Mouse (Mus musculus): Measurements from ENCODE around the gene Ovol2. TPM values are rescaled to one million over a fixed set of nuclear protein-coding genes. Genes with fewer than 3 reads are reported as not detected.

The Ovol2 gene
- polyA plus RNA-seq (2015; fragmentation: Nextera tagmentation; extraction: Ambion mirVana) = 0.21 TPM in 1 of 2 replicates, not detected in the other

DNA sequence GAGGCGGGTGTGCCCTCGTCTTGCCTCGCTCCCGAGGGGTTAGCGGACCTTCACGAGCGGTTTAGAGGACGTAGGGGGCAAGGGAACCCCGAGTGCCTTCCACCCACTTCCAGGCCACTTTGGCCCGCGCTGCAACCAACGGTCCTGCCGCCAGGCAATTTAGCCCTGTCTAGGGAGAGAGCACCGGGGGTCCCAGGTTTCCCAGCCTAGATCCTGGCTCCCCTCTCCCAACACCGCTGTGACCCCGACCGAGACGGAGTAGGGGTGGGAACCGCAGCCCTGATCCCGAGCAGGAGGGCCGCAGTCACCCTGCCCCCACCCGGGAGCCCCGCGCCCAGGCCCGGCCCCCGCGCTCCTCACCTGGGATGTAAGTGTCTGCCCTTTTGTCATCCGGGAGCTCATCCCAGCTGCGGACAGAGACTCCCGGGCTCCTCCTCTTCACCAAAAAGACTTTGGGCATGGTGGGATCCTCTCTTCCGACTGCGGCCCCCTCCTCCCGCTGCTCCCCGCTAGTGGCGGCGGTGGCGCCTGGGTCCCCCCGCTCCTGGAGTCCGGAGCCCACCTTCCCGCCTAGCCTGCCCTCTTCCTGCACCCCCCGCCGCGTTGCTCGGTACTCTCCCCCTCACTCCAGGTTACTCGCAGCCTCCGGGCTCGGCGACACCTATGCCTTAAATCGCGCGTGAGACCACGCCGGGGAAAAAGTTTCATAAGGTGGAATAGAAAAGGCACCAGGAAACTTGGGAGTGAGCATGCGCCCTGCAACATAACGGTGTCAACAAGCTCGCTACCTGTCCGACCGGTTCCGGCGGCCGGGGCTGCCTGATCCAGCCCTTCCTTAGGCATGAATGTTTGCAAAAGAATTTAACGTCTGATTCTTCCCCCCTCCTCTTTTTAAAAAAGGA is at the start of gene Ovol2:
TSS of gene Ovol2 (minus strand) at position 746 of the 902 bp plus-strand sequence.
- H3K4me2 ChIP-seq = peak within 1 kb of the TSS; percentile 93
- H3K9me3 ChIP-seq = no peaks in the 10 kb centered on the region
- peak; percentile 47; the same call in 1 of the 2 replicates for ATAC-seq (ENCODE audit: low read depth)
- no peaks in the 10 kb centered on the region for H3K36me3 ChIP-seq
- H3K27ac ChIP-seq (replicated peaks) = no peak within 1 kb of the TSS
- peak within 1 kb of the TSS; percentile 62 for H3K9ac ChIP-seq
- peaks cover 37% of the 10 kb centered on the region for H3K4me1 ChIP-seq (replicated peaks)
- peaks cover 93% of the 10 kb centered on the region for H3K27me3 ChIP-seq
- H3K4me3 ChIP-seq = peak within 1 kb of the TSS; percentile 48
- WGBS = 1% methylated on average over 62 of the region's 62 CpGs

GRCm38 (mm10) chr2:144381741-144382140 is 49.8 kb upstream of the Ovol2 start:
- Histone ChIP-seq H3K4me3 (no peak overlapping the region), H3K27ac (replicated peaks) (no peak overlapping the region), H3K4me2 (no peak overlapping the region), H3K9me3 (no peaks in the 10 kb centered on the region), H3K36me3 (peaks cover 81% of the 10 kb centered on the region), H3K9ac (no peak overlapping the region), H3K4me1 (replicated peaks) (no peaks in the 10 kb centered on the region), H3K27me3 (no peaks in the 10 kb centered on the region)
- 94% methylated on average over 4 of the region's 4 CpGs for WGBS
- no peak for ATAC-seq (ENCODE audit: low read depth)

DNA sequence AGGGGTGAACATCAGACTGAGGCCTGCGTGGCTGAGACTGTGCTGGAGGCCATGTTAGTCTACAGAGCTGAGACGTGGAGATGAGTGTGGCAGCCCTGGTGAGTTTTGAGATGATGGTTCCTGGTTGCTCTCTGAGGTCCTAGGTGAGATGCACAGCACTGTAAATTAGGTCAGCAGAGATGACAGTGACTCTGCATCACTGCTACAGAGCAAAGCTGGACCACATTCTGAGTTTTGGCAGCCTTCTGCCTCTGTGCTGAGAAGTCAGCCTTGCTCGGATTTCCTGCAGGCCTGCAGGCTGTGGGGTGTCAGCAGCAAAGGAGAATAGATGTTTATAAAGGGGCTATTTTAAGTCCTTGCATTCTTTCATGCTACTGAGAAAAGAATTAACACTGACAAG is 49.3 kb upstream of the Ovol2 start:
- ATAC-seq (ENCODE audit: low read depth) = no peak
- H3K9me3 ChIP-seq = no peaks in the 10 kb centered on the region
- no peak overlapping the region for H3K27ac ChIP-seq (replicated peaks)
- H3K4me1 ChIP-seq (replicated peaks) = no peaks in the 10 kb centered on the region
- WGBS = 86% methylated on average over 3 of the region's 3 CpGs
- H3K4me3 ChIP-seq = no peak overlapping the region
- H3K27me3 ChIP-seq = no peaks in the 10 kb centered on the region
- H3K9ac ChIP-seq = no peak overlapping the region
- no peak overlapping the region for H3K4me2 ChIP-seq
- peaks cover 84% of the 10 kb centered on the region for H3K36me3 ChIP-seq

- peaks cover 70% of the 10 kb centered on the region for H3K36me3 ChIP-seq
- no peak for ATAC-seq (ENCODE audit: low read depth)
- no peak overlapping the region for H3K4me2 ChIP-seq
- H3K27me3 ChIP-seq = no peaks in the 10 kb centered on the region
- H3K9ac ChIP-seq = no peak overlapping the region
- H3K4me3 ChIP-seq = no peak overlapping the region
- H3K4me1 ChIP-seq (replicated peaks) = peaks cover 8% of the 10 kb centered on the region
- 93% methylated on average over 10 of the region's 10 CpGs for WGBS
- no peak overlapping the region for H3K27ac ChIP-seq (replicated peaks)
- no peaks in the 10 kb centered on the region for H3K9me3 ChIP-seq
Measured at GRCm38 (mm10) chr2:144375063-144375703, 43.2 kb upstream of the Ovol2 start.

DNA sequence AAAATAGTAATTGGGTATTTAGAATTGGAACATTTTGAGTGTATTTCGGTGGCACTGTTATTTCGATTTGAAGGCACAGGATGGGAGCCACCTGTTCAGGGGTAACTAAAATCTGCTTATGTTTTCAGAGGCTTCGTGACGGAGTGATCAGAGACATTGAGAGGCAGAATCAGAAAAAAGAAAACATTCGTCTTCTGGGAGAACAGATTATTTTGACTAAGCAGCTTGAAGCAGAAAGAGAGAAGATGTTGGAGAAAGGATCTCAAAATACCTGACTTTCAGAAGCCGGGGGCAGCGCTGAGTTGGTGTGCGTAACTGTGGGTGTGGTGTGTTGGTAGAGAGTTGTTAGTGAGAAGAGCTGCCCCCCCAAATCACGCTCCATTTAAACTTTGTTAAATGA is 41.1 kb upstream of the Ovol2 start:
- no peak for ATAC-seq (ENCODE audit: low read depth)
- Histone ChIP-seq H3K4me3 (no peak overlapping the region), H3K4me1 (replicated peaks) (peaks cover 19% of the 10 kb centered on the region), H3K27me3 (no peaks in the 10 kb centered on the region), H3K36me3 (peaks cover 50% of the 10 kb centered on the region), H3K9me3 (no peaks in the 10 kb centered on the region), H3K9ac (no peak overlapping the region), H3K27ac (replicated peaks) (no peak overlapping the region), H3K4me2 (no peak overlapping the region)
- WGBS = 94% methylated on average over 9 of the region's 9 CpGs

DNA sequence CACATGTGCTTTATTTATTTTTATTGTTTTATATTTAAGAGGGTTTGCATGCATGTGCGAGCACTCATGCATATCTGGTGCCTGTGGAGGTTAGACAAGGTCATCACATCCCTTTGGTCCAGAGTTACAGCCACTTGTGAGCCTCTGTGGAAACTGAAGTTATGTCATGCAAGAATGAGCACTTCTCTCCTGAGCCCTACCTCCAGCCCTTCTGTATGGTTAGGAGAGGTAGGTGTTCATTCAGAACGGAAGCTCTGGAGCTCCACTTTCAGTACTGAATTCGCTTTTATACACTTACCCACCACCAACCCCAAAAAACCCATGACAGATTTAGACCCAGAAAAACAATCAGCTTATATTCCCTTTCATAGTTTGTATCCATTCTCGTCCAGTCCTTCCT is 39.6 kb upstream of the Ovol2 start:
- no peak for ATAC-seq (ENCODE audit: low read depth)
- no peak overlapping the region for H3K4me3 ChIP-seq
- H3K36me3 ChIP-seq = peaks cover 37% of the 10 kb centered on the region
- H3K9ac ChIP-seq = no peak overlapping the region
- H3K4me2 ChIP-seq = no peak overlapping the region
- WGBS = 90% methylated on average over 4 of the region's 4 CpGs
- H3K9me3 ChIP-seq = no peaks in the 10 kb centered on the region
- H3K27ac ChIP-seq (replicated peaks) = no peak overlapping the region
- H3K4me1 ChIP-seq (replicated peaks) = peaks cover 20% of the 10 kb centered on the region
- H3K27me3 ChIP-seq = no peaks in the 10 kb centered on the region

GRCm38 (mm10) chr2:144369511-144369910 is 37.6 kb upstream of the Ovol2 start:
- Histone ChIP-seq H3K4me1 (replicated peaks) (peaks cover 20% of the 10 kb centered on the region), H3K9ac (peak overlapping the region; percentile 89), H3K4me3 (peak overlapping the region; percentile 71), H3K36me3 (peaks cover 16% of the 10 kb centered on the region), H3K4me2 (peak overlapping the region; percentile 76), H3K27ac (replicated peaks) (peak overlapping the region; percentile 95), H3K27me3 (no peaks in the 10 kb centered on the region), H3K9me3 (no peaks in the 10 kb centered on the region)
- WGBS = 2% methylated on average over 12 of the region's 12 CpGs
- peak; percentile 55; the same call in 1 of the 2 replicates for ATAC-seq (ENCODE audit: low read depth)

DNA sequence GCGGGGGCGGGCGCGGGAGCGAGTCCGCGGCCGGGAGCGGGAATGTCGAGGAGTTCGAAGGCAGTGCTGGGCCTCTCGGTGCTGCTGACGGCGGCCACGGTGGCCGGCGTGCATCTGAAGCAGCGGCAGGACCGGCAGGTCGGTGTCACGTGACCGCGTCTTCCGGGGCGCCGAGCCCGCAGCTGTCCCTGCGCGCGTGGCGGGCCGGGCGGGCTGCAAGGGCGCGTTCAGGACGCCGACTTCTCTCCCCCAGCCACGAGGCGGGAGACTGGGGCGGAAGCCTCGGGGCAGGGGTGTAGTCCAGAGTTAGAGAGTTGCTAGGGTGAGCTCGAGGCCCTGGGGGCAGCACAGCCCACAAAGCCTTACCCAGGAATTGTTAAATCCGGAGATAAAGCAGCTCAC is 37.1 kb upstream of the Ovol2 start:
- WGBS = 0% methylated on average over 42 of the region's 43 CpGs
- Histone ChIP-seq H3K9me3 (no peaks in the 10 kb centered on the region), H3K4me1 (replicated peaks) (peaks cover 20% of the 10 kb centered on the region), H3K4me3 (peak overlapping the region; percentile 71), H3K36me3 (peaks cover 12% of the 10 kb centered on the region), H3K9ac (peak overlapping the region; percentile 89), H3K27me3 (no peaks in the 10 kb centered on the region), H3K27ac (replicated peaks) (peak overlapping the region; percentile 95), H3K4me2 (peak overlapping the region; percentile 76)
- ATAC-seq (ENCODE audit: low read depth) = peak; percentile 90

- peaks cover 20% of the 10 kb centered on the region for H3K4me1 ChIP-seq (replicated peaks)
- peak within 1 kb of the TSS; percentile 71 for H3K4me3 ChIP-seq
- H3K27me3 ChIP-seq = no peaks in the 10 kb centered on the region
- H3K9ac ChIP-seq = peak within 1 kb of the TSS; percentile 89
- H3K9me3 ChIP-seq = no peaks in the 10 kb centered on the region
- H3K4me2 ChIP-seq = peak within 1 kb of the TSS; percentile 76
- 7% methylated on average over 38 of the region's 38 CpGs for WGBS
- ATAC-seq (ENCODE audit: low read depth) = peak; percentile 94
- peak within 1 kb of the TSS; percentile 95 for H3K27ac ChIP-seq (replicated peaks)
- H3K36me3 ChIP-seq = peaks cover 6% of the 10 kb centered on the region
Measured at GRCm38 (mm10) chr2:144368400-144369019, 36.6 kb upstream of the Ovol2 start, which contains the start of the genes Kat14 and Pet117. TSS of gene Kat14 (plus strand) at chr2:144368983. TSS of gene Pet117 (plus strand) at chr2:144368996.

DNA sequence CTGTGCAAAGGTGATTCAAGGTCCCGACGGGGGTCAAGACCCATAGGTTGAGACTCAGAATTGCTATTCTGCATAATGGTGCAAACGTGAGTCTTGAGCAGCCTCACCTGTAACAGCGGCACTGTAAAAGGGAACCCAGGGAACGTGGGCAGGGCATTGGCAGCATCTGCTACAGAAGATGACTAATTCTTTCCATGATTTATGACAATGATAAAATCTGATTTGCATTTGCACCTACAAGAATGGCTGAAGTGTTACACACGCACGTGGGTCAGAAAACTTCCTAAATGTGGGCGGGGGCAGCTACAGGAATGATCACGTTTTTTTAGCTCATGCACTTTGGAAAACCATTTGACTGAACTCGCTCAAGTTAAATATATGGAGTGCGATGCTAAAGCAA is 20.9 kb upstream of the Ovol2 start:
- Histone ChIP-seq H3K36me3 (no peaks in the 10 kb centered on the region), H3K27ac (replicated peaks) (no peak overlapping the region), H3K9ac (no peak overlapping the region), H3K27me3 (no peaks in the 10 kb centered on the region), H3K4me2 (no peak overlapping the region), H3K4me1 (replicated peaks) (no peaks in the 10 kb centered on the region), H3K9me3 (no peaks in the 10 kb centered on the region), H3K4me3 (no peak overlapping the region)
- no peak for ATAC-seq (ENCODE audit: low read depth)
- 87% methylated on average over 11 of the region's 11 CpGs for WGBS

DNA sequence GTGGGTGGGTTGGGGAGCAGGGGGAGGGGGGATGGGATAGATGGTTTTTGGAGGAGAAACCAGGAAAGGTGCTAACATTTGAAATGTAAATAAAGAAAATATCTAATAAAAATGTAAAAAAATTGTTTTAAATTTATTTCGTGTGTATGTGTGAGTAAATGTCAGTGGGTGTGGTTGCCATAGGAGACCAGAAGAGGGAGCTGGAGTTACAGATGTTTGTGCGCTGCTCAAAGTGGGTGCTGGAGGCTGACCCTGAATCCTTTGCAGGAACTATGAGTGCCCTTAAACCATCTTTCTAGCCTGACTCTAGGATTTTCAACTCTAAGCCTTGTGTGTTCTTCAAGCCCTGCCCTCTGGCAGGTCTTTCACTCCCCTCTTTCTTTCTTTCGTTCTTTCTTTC is 16.6 kb upstream of the Ovol2 start:
- WGBS = 70% methylated on average over 3 of the region's 3 CpGs
- Histone ChIP-seq H3K4me3 (no peak overlapping the region), H3K9me3 (no peaks in the 10 kb centered on the region), H3K9ac (no peak overlapping the region), H3K36me3 (no peaks in the 10 kb centered on the region), H3K4me2 (no peak overlapping the region), H3K27me3 (no peaks in the 10 kb centered on the region), H3K27ac (replicated peaks) (no peak overlapping the region), H3K4me1 (replicated peaks) (no peaks in the 10 kb centered on the region)
- no peak for ATAC-seq (ENCODE audit: low read depth)

GRCm38 (mm10) chr2:144343158-144343557 is 11.2 kb upstream of the Ovol2 start:
- H3K4me1 ChIP-seq (replicated peaks) = no peaks in the 10 kb centered on the region
- H3K27ac ChIP-seq (replicated peaks) = no peak overlapping the region
- 83% methylated on average over 4 of the region's 4 CpGs for WGBS
- no peak for ATAC-seq (ENCODE audit: low read depth)
- no peak overlapping the region for H3K4me3 ChIP-seq
- H3K9me3 ChIP-seq = no peaks in the 10 kb centered on the region
- no peaks in the 10 kb centered on the region for H3K36me3 ChIP-seq
- no peaks in the 10 kb centered on the region for H3K27me3 ChIP-seq
- no peak overlapping the region for H3K9ac ChIP-seq
- no peak overlapping the region for H3K4me2 ChIP-seq

All from neural tube, embryonic 13.5 days (tissue).